15 mouse cellular contexts compared by ENCODE assay signal in genomic region chr7:24504868-24505267, GRCm38 (mm10). TPM values are rescaled to one million over a fixed set of nuclear protein-coding genes. Genes with fewer than 3 reads are reported as not detected.
A peak's percentile ranks its signal among the peaks of the same experiment; 100 is the strongest.
DNase-seq lines count a peak whose midpoint lies in the region; ATAC-seq and TF ChIP-seq lines count a peak whose summit lies in the region.
"Had no signal": no experiment of that assay in that cellular context is flagged by ENCODE, and none has a peak within 500 bp of the region (broad histone marks: within the 10 kb centered on the region; RNA-seq: fewer than 3 reads in every experiment).

No protein-coding gene starts in this region.

- H3K4me2 ChIP-seq in neural tube, embryonic 12.5 days (replicated peaks): peak overlapping the region; percentile 79; the same call in 1 of the 2 replicates
- peak overlapping the region; percentile 71; the same call in 1 of the 2 replicates for H3K4me2 ChIP-seq in forebrain, embryonic 14.5 days (ENCODE audit: low read length)
- H3K4me2 ChIP-seq in neural tube, embryonic 14.5 days (ENCODE audit: low read depth, low read length): no peak overlapping the region

- peaks cover 36% of the 10 kb centered on the region for H3K36me3 ChIP-seq in neural tube, embryonic 12.5 days
- peaks cover 37% of the 10 kb centered on the region for H3K36me3 ChIP-seq in forebrain, embryonic 14.5 days (ENCODE audit: control insufficient read depth, insufficient read depth, low read length)
- peaks cover 3% of the 10 kb centered on the region; the same call in 1 of the 2 replicates for H3K36me3 ChIP-seq in limb, embryonic 10.5 days
- peaks cover 21% of the 10 kb centered on the region for H3K36me3 ChIP-seq in neural tube, embryonic 14.5 days (ENCODE audit: control insufficient read depth, insufficient read depth, low read length)
- H3K36me3 ChIP-seq: kidney, embryonic 15.5 days had no signal

- 0 out of 2 replicates have a peak, but pooled peaks cover 3% of the 10 kb centered on the region for H3K9me3 ChIP-seq in neural tube, embryonic 12.5 days
- H3K9me3 ChIP-seq in forebrain, embryonic 14.5 days (replicated peaks; ENCODE audit: control insufficient read depth, low read length): no peaks in the 10 kb centered on the region
- H3K9me3 ChIP-seq in limb, embryonic 10.5 days (replicated peaks): no peaks in the 10 kb centered on the region
- no peaks in the 10 kb centered on the region for H3K9me3 ChIP-seq in neural tube, embryonic 14.5 days (ENCODE audit: control insufficient read depth, low read length)
- H3K9me3 ChIP-seq: kidney, embryonic 15.5 days had no signal

- TF ChIP-seq CTCF in gastrocnemius, adult 2 months (IDR thresholded peaks at IDR 0.05): no peak

- intact Hi-C loops in gastrocnemius, adult 2 months (cut with DNase I): loop anchor here (1.0 to 2.0 kb wide), 2 partner anchors 24 to 45 kb away; no protein-coding TSS in a partner anchor

- no peak for ATAC-seq in neural tube, embryonic 12.5 days (ENCODE audit: low FRiP score, low read depth)
- ATAC-seq in forebrain, embryonic 14.5 days: no peak
- no peak for ATAC-seq in neural tube, embryonic 14.5 days (ENCODE audit: low read depth)
- ATAC-seq: lung, postnatal 0 days had no signal

- H3K27ac ChIP-seq in neural tube, embryonic 12.5 days: no peak overlapping the region; the same call in 1 of the 2 replicates
- peak overlapping the region; percentile 100; the same call in 1 of the 2 replicates for H3K27ac ChIP-seq in forebrain, embryonic 14.5 days (ENCODE audit: low read depth, low read length)
- H3K27ac ChIP-seq in limb, embryonic 10.5 days: 0 out of 2 replicates have a peak overlapping the region, but pooled peaks have one; percentile 26
- peak overlapping the region; percentile 99 for H3K27ac ChIP-seq in neural tube, embryonic 14.5 days (ENCODE audit: low read depth, low read length)
- no peak overlapping the region for H3K27ac ChIP-seq in gastrocnemius, adult 2 months
- H3K27ac ChIP-seq: kidney, embryonic 15.5 days had no signal

- H3K4me3 ChIP-seq in neural tube, embryonic 12.5 days: no peak overlapping the region
- 0 out of 2 replicates have a peak overlapping the region, but pooled peaks have one; percentile 61 for H3K4me3 ChIP-seq in forebrain, embryonic 14.5 days (ENCODE audit: low read depth, low read length)
- H3K4me3 ChIP-seq in limb, embryonic 10.5 days: 0 out of 2 replicates have a peak overlapping the region, but pooled peaks have one; percentile 19
- H3K4me3 ChIP-seq in neural tube, embryonic 14.5 days (ENCODE audit: low read depth, low read length): no peak overlapping the region
- no peak overlapping the region for H3K4me3 ChIP-seq in gastrocnemius, adult 2 months
- H3K4me3 ChIP-seq: erythroblast, embryonic 14.5 days; kidney, embryonic 15.5 days had no signal

- DNase-seq in neural tube, embryonic 10.5 days (ENCODE audit: extremely low spot score, low spot score): no peak
- DNase-seq in forebrain, embryonic 14.5 days (ENCODE audit: low spot score): no peak
- DNase-seq in limb, embryonic 10.5 days (ENCODE audit: low spot score): no peak
- no peak for DNase-seq in thymus, postnatal 4 days
- no peak for DNase-seq in gastrocnemius, adult 2 months
- DNase-seq in cerebellum, adult 11 months: no peak
- DNase-seq: adrenal gland, postnatal 36 days; cerebellum, adult 9-10 months; heart, postnatal 4 days; thymus, postnatal 14 days had no signal

- no peak overlapping the region for H3K9ac ChIP-seq in neural tube, embryonic 12.5 days
- peak overlapping the region; percentile 93; the same call in 1 of the 2 replicates for H3K9ac ChIP-seq in forebrain, embryonic 14.5 days (ENCODE audit: low read length)
- no peak overlapping the region for H3K9ac ChIP-seq in neural tube, embryonic 14.5 days (replicated peaks; ENCODE audit: low read depth, low read length)
- H3K9ac ChIP-seq: kidney, embryonic 15.5 days had no signal

- H3K4me1 ChIP-seq in neural tube, embryonic 12.5 days: peaks cover 36% of the 10 kb centered on the region
- peaks cover 28% of the 10 kb centered on the region for H3K4me1 ChIP-seq in forebrain, embryonic 14.5 days (ENCODE audit: control insufficient read depth, insufficient read depth, low read length)
- peaks cover 47% of the 10 kb centered on the region for H3K4me1 ChIP-seq in limb, embryonic 10.5 days
- peaks cover 25% of the 10 kb centered on the region for H3K4me1 ChIP-seq in neural tube, embryonic 14.5 days (ENCODE audit: control insufficient read depth, insufficient read depth, low read length)

- H3K27me3 ChIP-seq in neural tube, embryonic 12.5 days (replicated peaks): peaks cover 5% of the 10 kb centered on the region; the same call in 1 of the 2 replicates
- no peaks in the 10 kb centered on the region for H3K27me3 ChIP-seq in forebrain, embryonic 14.5 days (replicated peaks; ENCODE audit: control insufficient read depth, insufficient read depth, low read length)
- peaks cover 39% of the 10 kb centered on the region for H3K27me3 ChIP-seq in limb, embryonic 10.5 days (ENCODE audit: low read depth, poor library complexity, severe bottlenecking)
- H3K27me3 ChIP-seq in neural tube, embryonic 14.5 days (ENCODE audit: control insufficient read depth, insufficient read depth, low read length): no peaks in the 10 kb centered on the region

- WGBS in neural tube, embryonic 12.5 days: 12% methylated on average over 4 of the region's 4 CpGs
- 35% methylated on average over 4 of the region's 4 CpGs for WGBS in forebrain, embryonic 14.5 days
- WGBS in limb, embryonic 10.5 days: 3% methylated on average over 4 of the region's 4 CpGs
- 16% methylated on average over 4 of the region's 4 CpGs for WGBS in neural tube, embryonic 14.5 days

RNA-seq across cellular contexts. Expression of gene Zfp428, which starts 1.9 kb away (rescaled TPM):
- 172 and 176 TPM in 2 replicates for polyA plus RNA-seq in neural tube, embryonic 12.5 days (2016; fragmentation: Nextera tagmentation; extraction: Ambion mirVana)
- polyA plus RNA-seq in forebrain, embryonic 14.5 days (2014; fragmentation: Nextera tagmentation; extraction: Ambion mirVana): 178 and 205 TPM in 2 replicates
- polyA plus RNA-seq in limb, embryonic 10.5 days (2016; fragmentation: Nextera tagmentation; extraction: Ambion mirVana): 107 and 130 TPM in 2 replicates
- polyA plus RNA-seq in neural tube, embryonic 14.5 days (2014; fragmentation: Nextera tagmentation; extraction: Ambion mirVana): 165 and 211 TPM in 2 replicates
- 1 to 10 TPM; 3.5 to 6.5 TPM for total RNA-seq in gastrocnemius, adult 2 months (2021)

RNA-seq across cellular contexts. Expression of gene AC161166.1, which starts 7.4 kb away (rescaled TPM):
- 1.2 and 1.5 TPM in 2 replicates for polyA plus RNA-seq in neural tube, embryonic 12.5 days (2016; fragmentation: Nextera tagmentation; extraction: Ambion mirVana)
- 0.20 and 0.45 TPM in 2 replicates for polyA plus RNA-seq in forebrain, embryonic 14.5 days (2014; fragmentation: Nextera tagmentation; extraction: Ambion mirVana)
- 1.0 and 1.4 TPM in 2 replicates for polyA plus RNA-seq in limb, embryonic 10.5 days (2016; fragmentation: Nextera tagmentation; extraction: Ambion mirVana)
- 1.6 and 2.2 TPM in 2 replicates for polyA plus RNA-seq in neural tube, embryonic 14.5 days (2014; fragmentation: Nextera tagmentation; extraction: Ambion mirVana)
- not detected for total RNA-seq in gastrocnemius, adult 2 months (2021)
- total RNA-seq: adrenal gland, postnatal 36 days; heart, postnatal 4 days had no signal
- polyA plus RNA-seq: erythroblast, embryonic 14.5 days had no signal

RNA-seq across cellular contexts. Expression of gene Cadm4, which starts 23.0 kb away (rescaled TPM):
- 42.8 and 60.0 TPM in 2 replicates for polyA plus RNA-seq in neural tube, embryonic 12.5 days (2016; fragmentation: Nextera tagmentation; extraction: Ambion mirVana)
- 26.3 and 29.0 TPM in 2 replicates for polyA plus RNA-seq in forebrain, embryonic 14.5 days (2014; fragmentation: Nextera tagmentation; extraction: Ambion mirVana)
- 2.9 and 4.5 TPM in 2 replicates for polyA plus RNA-seq in limb, embryonic 10.5 days (2016; fragmentation: Nextera tagmentation; extraction: Ambion mirVana)
- 15.9 and 22.6 TPM in 2 replicates for polyA plus RNA-seq in neural tube, embryonic 14.5 days (2014; fragmentation: Nextera tagmentation; extraction: Ambion mirVana)
- total RNA-seq in gastrocnemius, adult 2 months (2021): 1 to 10 TPM; 2.4 to 2.8 TPM

RNA-seq across cellular contexts. Expression of gene Irgq, which starts 25.6 kb away (rescaled TPM):
- polyA plus RNA-seq in neural tube, embryonic 12.5 days (2016; fragmentation: Nextera tagmentation; extraction: Ambion mirVana): 27.5 and 30.7 TPM in 2 replicates
- polyA plus RNA-seq in forebrain, embryonic 14.5 days (2014; fragmentation: Nextera tagmentation; extraction: Ambion mirVana): 19.5 and 25.1 TPM in 2 replicates
- polyA plus RNA-seq in limb, embryonic 10.5 days (2016; fragmentation: Nextera tagmentation; extraction: Ambion mirVana): 6.5 and 8.4 TPM in 2 replicates
- polyA plus RNA-seq in neural tube, embryonic 14.5 days (2014; fragmentation: Nextera tagmentation; extraction: Ambion mirVana): 21.5 and 27.0 TPM in 2 replicates
- 10 to 100 TPM; 11.5 to 16.1 TPM for total RNA-seq in gastrocnemius, adult 2 months (2021)

RNA-seq across cellular contexts. Expression of gene Pinlyp, which starts 41.0 kb away (rescaled TPM):
- polyA plus RNA-seq in neural tube, embryonic 12.5 days (2016; fragmentation: Nextera tagmentation; extraction: Ambion mirVana): not detected in 2 replicates
- polyA plus RNA-seq in forebrain, embryonic 14.5 days (2014; fragmentation: Nextera tagmentation; extraction: Ambion mirVana): 0.28 TPM in 1 of 2 replicates, not detected in the other
- polyA plus RNA-seq in limb, embryonic 10.5 days (2016; fragmentation: Nextera tagmentation; extraction: Ambion mirVana): not detected in 2 replicates
- polyA plus RNA-seq in neural tube, embryonic 14.5 days (2014; fragmentation: Nextera tagmentation; extraction: Ambion mirVana): not detected in 2 replicates
- not detected for total RNA-seq in gastrocnemius, adult 2 months (2021)
- total RNA-seq: adrenal gland, postnatal 36 days; heart, postnatal 4 days had no signal
- polyA plus RNA-seq: erythroblast, embryonic 14.5 days had no signal

Comparison
In these comparisons a context has a peak if more than half of its experiments do, and no peak if none do; other contexts are left out.
1. H3K27ac ChIP-seq: peak in forebrain, embryonic 14.5 days (single experiment), limb, embryonic 10.5 days (single experiment) and neural tube, embryonic 14.5 days (single experiment); none in neural tube, embryonic 12.5 days (single experiment) and gastrocnemius, adult 2 months (single experiment).
2. H3K4me3 ChIP-seq: peak in forebrain, embryonic 14.5 days (single experiment) and limb, embryonic 10.5 days (single experiment); none in neural tube, embryonic 12.5 days (single experiment), neural tube, embryonic 14.5 days (single experiment) and gastrocnemius, adult 2 months (single experiment).